Mouse (Mus musculus): ENCODE measurements around the gene Aunip. TPM values are rescaled to one million over a fixed set of nuclear protein-coding genes. Genes with fewer than 3 reads are reported as not detected.

Gene Aunip
- total RNA-seq, 1 experiment from 2014 or later: 3.4 TPM

DNA sequence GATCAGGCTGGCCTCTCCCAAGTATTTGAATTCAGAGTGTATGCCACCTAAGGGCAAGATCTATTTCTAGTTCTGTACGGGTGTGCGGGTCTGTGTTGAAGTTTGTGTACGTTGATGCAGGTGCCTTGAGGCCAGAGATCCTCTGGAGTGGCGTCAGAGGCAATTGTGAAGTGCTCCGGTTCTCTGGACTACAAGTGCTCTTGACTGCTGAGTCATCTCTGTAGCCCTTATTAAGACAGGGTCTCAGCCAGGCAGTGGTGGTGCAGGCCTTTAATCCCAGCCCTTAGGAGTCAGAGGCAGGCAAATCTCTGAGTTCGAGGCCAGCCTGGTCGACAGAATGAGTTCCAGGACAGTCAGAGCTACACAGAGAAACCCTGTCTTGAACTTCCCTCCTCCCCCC, 4.8 kb downstream of the Aunip start:
- DNase-seq: no peak

GRCm38 (mm10) chr4:134516981-134517380, 6.2 kb downstream of the Aunip start:
- peak; percentile 58 for DNase-seq

DNA sequence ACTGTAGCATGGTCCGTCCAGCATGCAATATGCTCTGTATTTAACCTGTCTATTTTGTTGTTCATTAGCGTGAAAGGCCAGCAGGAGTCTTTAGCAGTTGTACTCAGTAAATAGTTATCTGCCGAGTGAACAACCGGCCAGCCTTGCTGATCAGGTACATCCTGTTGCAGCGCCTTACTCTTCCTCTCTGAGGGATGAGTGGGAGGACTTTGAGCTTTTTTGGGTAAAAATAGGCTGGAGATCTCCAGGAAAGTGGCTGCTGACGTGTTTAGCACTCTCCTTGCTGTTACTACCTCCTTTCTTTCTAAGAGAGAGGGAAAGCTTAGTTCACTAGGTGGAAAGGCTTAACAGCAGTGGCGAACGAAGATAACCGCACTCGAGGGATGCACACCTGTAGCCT, 6.9 kb downstream of the Aunip start:
- no peak for DNase-seq

DNA sequence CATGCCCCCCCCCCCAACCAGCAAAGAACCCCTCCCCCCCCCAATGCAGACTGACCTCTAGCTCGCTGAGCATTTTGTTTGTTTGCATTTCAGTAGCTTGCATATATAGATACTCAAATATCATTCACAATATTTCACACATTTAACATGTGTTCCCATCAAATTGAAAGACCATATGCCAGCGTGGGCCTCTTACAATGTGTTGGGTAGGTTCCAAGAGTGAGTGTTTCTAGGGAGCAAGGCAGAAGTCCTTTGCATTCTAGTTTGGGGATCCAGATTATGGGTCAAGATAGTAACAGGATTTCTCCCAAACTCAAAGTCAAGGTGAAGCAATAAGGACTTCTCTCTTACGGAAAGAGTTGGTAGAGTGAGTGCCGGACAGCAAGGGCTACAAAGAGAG, 7.7 kb downstream of the Aunip start:
- no peak for DNase-seq

DNA sequence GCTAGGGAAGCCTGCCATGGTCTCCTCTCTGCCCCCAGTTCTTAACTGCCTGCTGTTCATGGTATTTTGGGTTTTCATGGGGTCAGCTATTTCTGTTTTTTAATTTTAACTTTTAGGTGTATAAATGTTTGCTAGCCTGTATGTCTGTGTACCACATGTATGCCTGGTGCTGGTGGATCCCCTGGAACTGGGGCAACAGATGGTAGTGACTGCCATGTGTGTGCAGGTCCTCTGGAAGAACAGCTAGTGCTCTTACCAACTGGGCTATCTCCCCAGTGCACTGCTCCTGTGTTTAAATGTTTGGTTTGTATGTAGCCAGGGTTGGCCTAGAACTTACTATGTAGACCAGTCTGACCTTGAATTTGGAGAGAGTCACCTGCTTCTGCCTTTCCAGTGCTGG, 8.5 kb downstream of the Aunip start:
- DNase-seq: no peak

DNA sequence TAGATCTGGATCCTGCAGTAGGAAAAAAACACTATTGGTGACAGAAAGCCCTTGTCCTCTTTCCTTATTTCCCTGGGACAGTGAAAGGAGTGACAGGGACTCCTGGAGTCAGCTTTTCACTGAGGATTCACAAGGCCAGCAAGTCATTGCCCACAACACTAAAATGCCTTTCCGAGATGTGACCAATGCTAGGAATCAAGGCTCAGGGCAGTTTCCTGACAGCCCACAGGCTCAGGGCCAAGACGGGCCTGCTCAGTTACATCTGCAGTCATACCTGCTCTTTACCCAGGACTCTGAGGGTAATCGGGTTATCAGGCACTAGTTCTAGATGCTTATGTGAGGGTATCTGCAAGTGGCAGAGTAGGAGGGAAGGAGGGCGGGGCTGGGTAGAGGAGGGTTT, 12.6 kb downstream of the Aunip start:
- no peak for DNase-seq

- no peak for DNase-seq
Observed at GRCm38 (mm10) chr4:134525806-134526205, 15.0 kb downstream of the Aunip start.

GRCm38 (mm10) chr4:134526220-134526619, 15.4 kb downstream of the Aunip start:
- DNase-seq: no peak

DNA sequence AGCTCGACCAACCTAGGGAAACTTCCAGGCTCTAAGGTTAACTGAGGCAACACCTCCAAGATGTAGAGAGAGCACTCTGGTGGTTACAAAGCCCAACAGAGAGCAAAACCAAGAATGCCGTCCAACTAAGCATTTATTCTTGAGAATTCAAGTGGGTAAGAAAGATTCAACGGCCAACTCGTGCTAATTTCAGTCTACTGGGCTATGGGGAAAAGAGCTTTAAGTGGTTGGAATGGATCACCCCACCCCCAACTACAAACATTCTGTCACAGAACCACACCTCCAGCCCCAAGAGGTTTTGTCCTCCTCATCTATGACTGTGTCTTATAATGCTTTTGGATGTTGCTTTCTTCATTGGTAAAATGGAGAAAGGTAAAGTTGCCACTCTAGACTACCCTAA, 22.1 kb downstream of the Aunip start:
- no peak for DNase-seq

- no peak for DNase-seq
Observed at GRCm38 (mm10) chr4:134533421-134533820, 22.6 kb downstream of the Aunip start.

- DNase-seq: peak; percentile 81
Observed at GRCm38 (mm10) chr4:134534124-134534886, 23.5 kb downstream of the Aunip start.

GRCm38 (mm10) chr4:134534932-134535786, 24.4 kb downstream of the Aunip start, which contains the start of gene Mtfr1l:
Mtfr1l (minus strand) TSS chr4:134535387.
- peak; percentile 97 for DNase-seq

GRCm38 (mm10) chr4:134535787-134536151, 25.0 kb downstream of the Aunip start:
- peak; percentile 34 for DNase-seq

DNA sequence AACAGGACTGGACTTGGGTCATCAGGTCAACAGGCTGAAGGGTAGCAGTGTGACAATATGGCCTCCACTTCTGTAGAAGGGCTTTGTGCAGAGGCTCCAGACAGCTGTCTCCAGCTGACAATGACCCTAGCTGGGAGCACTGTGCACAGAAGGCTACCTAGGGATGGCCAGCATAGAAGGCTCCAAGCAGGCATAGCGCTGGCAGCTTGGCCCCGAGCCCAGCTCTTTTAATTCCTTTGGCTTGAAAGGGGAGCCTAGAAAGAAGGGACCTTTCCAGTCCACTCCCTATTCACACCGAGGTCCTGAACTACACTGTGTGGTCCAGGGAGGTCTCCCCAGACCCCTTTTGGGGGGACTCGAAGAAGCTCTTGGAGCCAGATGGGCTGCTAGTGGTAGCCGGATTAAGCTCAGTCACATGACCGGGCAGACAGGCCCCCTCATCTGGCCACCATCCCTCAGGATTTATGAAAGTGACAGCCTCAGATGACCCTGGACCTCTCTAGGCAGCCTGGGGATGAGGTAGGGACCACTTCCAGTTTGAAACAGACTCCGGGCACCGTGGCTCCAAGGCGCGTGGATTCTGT, 28.3 kb downstream of the Aunip start:
- DNase-seq: no peak

DNA sequence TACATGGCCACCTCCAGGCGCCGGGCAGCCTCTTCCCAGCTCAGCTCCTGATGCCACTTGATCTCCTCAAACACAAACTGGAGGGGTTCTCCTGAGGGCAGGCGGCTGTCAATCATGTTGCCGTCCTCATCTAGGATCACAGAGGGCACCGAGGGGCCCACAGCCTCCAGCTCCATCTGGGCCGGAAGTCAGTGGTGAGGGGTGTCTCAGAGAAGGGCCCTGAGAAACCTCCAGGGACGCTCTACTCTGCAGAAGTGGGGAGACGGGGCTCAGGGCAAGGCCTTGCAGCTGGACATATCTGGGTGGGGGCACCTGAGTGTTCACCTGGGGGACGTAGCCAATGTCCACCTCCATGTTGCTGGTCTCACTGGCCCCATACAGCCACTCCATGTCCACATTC, 31.9 kb downstream of the Aunip start:
- DNase-seq: no peak

- peak; percentile 95 for DNase-seq
Observed at GRCm38 (mm10) chr4:134543261-134543660, 32.5 kb downstream of the Aunip start.

DNA sequence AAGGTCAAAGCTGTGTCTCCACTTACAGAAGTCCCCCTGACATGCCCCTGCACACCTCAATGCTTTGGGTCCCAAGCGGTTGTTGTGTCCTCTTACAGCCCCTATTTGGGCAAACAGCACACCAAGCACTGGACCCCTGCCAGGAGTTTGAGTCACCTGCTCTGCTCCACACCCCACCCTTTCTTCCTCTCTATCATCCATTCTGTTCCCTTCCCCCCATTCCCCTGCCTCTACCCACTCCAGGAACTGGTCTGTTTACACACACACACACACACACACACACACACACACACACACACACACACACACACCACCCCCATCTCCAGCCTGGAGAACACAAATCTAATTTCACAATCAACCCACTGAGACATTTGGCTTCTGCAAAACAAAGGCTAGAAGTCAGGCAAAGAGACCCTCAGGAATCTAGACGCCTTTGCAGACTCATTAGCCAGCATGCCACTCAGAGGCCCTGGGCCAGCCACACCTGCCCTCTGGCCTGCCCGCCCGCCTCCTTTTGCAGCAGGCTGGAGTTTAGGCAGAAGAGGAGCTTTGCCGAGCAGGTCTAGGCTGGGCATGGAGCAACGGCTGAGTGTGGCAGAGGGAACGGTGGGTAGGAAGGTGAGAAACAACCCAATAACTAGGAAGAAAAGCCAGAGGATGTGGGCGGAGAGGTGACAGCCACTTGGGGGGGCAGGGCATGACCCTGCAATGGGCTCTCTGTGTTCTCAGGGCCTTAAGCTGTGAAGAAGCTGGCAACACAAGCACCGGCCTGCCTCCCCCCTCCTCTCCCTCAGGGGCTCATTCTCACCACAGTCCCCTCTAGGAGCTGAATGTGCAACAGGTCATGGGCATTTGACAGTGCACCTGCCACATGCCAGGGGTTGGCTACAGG, 36.3 kb downstream of the Aunip start:
- peak; percentile 59 for DNase-seq

DNA sequence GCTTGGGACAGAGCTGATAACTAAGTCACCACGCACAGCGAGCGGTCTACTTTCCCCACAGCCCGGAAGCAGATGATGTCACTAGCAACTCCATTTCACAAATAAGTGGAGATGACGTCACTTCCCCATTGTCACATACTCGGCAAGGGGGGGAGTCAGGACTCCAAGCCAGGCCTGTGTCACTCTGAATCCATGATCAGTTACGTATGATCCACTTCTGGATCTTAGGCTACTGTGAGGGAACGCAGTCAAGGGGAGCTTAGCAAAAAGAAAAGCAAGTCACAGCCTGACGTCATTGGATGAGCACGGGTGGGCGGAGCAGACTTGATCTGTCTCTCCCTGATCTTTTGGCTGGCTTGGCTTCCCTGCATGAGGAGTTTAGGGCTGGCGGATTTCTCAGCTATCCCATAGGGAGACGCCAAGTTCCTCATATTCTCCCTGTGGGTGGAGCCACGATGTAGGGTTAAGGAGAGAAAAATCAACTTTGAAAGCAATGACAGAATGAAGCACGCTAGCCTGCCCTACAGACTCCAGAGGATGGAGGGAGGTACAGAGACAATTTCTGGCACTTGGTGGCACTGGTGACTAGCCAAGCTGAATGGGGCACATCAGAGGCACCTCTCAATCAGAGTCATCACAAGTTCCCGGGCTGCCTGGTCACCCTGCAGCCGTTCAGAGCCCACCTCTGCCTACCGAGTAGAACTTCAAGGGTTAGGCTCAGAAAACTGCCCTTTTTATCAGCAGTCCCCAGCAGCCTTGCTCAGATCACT, 37.6 kb downstream of the Aunip start:
- DNase-seq: no peak

- no peak for DNase-seq
Observed at GRCm38 (mm10) chr4:134549899-134550298, 39.1 kb downstream of the Aunip start.

- DNase-seq: peak; percentile 85
Observed at GRCm38 (mm10) chr4:134551494-134552316, 40.9 kb downstream of the Aunip start, which contains the start of gene Selenon. Selenon (minus strand) TSS chr4:134552166.

Data from adrenal gland, postnatal 25 days (tissue).